Mouse (Mus musculus) heart, embryonic 12.5 days (tissue): ENCODE results near the gene Ube2r2. TPM values are rescaled to one million over a fixed set of nuclear protein-coding genes. Genes with fewer than 3 reads are reported as not detected.

Experiments
- polyA plus RNA-seq: library from polyadenylated mRNA; unstranded; fragments of >200 nt; fragmentation: Nextera tagmentation; extraction: Ambion mirVana; gene quantifications from 2 replicates; pipeline ENCODE4 v1.2.1, GENCODE M21; 2016

Ube2r2 gene
- polyA plus RNA-seq, 1 experiment from 2014 or later: 87.7 TPM

Other genes with a start within 250 kb of the Ube2r2 start
- 8.9 and 10.4 TPM in 2 replicates for gene Spink4, start 215.7 kb upstream of the Ube2r2 start, polyA plus RNA-seq
- gene Bag1, start 187.4 kb upstream of the Ube2r2 start, polyA plus RNA-seq: 206 and 214 TPM in 2 replicates
- 76.2 and 79.4 TPM in 2 replicates for gene Chmp5, start 187.3 kb upstream of the Ube2r2 start, polyA plus RNA-seq
- 67.8 and 75.0 TPM in 2 replicates for gene Nfx1, start 164.8 kb upstream of the Ube2r2 start, polyA plus RNA-seq
- gene Aqp7, start 87.6 kb upstream of the Ube2r2 start, polyA plus RNA-seq: 0.09 TPM in 1 of 2 replicates, not detected in the other
- gene Aqp3, start 37.6 kb upstream of the Ube2r2 start, polyA plus RNA-seq: 2.2 and 2.6 TPM in 2 replicates
- 21.6 and 22.0 TPM in 2 replicates for gene Nol6, start 11.3 kb upstream of the Ube2r2 start, polyA plus RNA-seq
- 67.8 and 80.3 TPM in 2 replicates for gene Ubap2, start 139.4 kb downstream of the Ube2r2 start, polyA plus RNA-seq
- gene Dcaf12, start 179.1 kb downstream of the Ube2r2 start, polyA plus RNA-seq: 47.0 and 47.3 TPM in 2 replicates
- 53.3 and 55.9 TPM in 2 replicates for gene Ubap1, start 213.3 kb downstream of the Ube2r2 start, polyA plus RNA-seq